Mouse (Mus musculus) embryonic fibroblast, embryonic 13.5 days (primary cell): Measurements from ENCODE around the gene Gm20388.

Experiments used
- CTCF ChIP-seq: IDR thresholded peaks from 2 replicates; pipeline ENCODE4 v1.5.1; 2011; ENCODE audit warnings: mild to moderate bottlenecking, control low read depth, low read length, moderate library complexity, borderline replicate concordance; ENCODE audit not compliant: insufficient read depth
- POLR2A ChIP-seq: IDR thresholded peaks from 2 replicates; pipeline ENCODE4 v1.6.1; 2011; ENCODE audit warnings: low read depth, mild to moderate bottlenecking, control low read depth, low read length, moderate library complexity

DNA sequence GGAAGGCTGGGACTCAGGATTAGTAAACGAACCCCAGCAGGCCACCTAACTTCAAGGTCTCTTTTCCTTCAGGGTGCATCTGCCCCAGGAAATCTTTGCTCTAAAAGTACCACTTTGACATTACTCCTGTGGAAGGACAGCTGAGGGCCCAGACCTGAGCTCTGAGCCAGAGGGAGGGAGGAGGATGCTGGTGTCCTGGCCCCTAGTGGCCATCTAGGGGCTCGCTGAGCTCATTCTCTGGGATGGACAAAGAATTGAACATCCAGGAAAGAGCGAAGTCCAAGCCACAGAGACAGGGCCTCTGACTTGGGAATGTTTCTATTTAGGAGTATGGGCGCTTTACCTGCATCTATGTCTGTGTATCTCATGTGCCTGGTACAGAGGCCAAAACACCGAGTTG lies 4441.0 kb downstream of the Gm20388 start:
- TF ChIP-seq CTCF = peak; percentile 24; the same call in 1 of the 2 replicates
- no peak for TF ChIP-seq POLR2A
